Mouse (Mus musculus) midbrain, embryonic 10.5 days (tissue): ENCODE measurements around the gene Tbx19. TPM values are rescaled to one million over a fixed set of nuclear protein-coding genes. Genes with fewer than 3 reads are reported as not detected.

Experiments
- DNase-seq: peaks from one replicate; pipeline ENCODE4 v3.0.0-alpha.2; 2017; ENCODE audit warnings: low spot score
- H3K27ac ChIP-seq: fragments of 300-500 bp; sonication (generic); replicated peaks from 2 replicates; pipeline ENCODE4 v1.5.1; 2016; ENCODE audit warnings: mild to moderate bottlenecking
- H3K27me3 ChIP-seq: fragments of 300-500 bp; sonication (generic); 2 replicates; pipeline ENCODE4 v1.6.1; 2016; ENCODE audit warnings: low read depth, mild to moderate bottlenecking; ENCODE audit not compliant: poor library complexity, severe bottlenecking
- H3K36me3 ChIP-seq: fragments of 300-500 bp; sonication (generic); 2 replicates; pipeline ENCODE4 v1.6.1; 2016; ENCODE audit warnings: mild to moderate bottlenecking, moderate library complexity
- H3K4me1 ChIP-seq: fragments of 300-500 bp; sonication (generic); 2 replicates; pipeline ENCODE4 v1.6.1; 2016
- H3K4me3 ChIP-seq: fragments of 300-500 bp; sonication (generic); 2 replicates; pipeline ENCODE4 v1.5.1; 2016; ENCODE audit warnings: mild to moderate bottlenecking, moderate library complexity
- H3K9me3 ChIP-seq: fragments of 300-500 bp; sonication (generic); replicated peaks from 2 replicates; pipeline ENCODE4 v1.6.1; 2016; ENCODE audit warnings: mild to moderate bottlenecking
- WGBS: fragments of 180-500 bp; shearing (Covaris S2); methylation state at CpG from one replicate; pipeline ENCODE4 v1.1.7; 2016; 5-methylcytosine and 5-hydroxymethylcytosine counted together
- polyA plus RNA-seq: library from polyadenylated mRNA; unstranded; fragments of >200 nt; fragmentation: Nextera tagmentation; extraction: Ambion mirVana; gene quantifications from 2 replicates; pipeline ENCODE4 v1.2.1, GENCODE M21; 2016

The Tbx19 gene
- polyA plus RNA-seq, 1 experiment from 2014 or later: not detected

DNA sequence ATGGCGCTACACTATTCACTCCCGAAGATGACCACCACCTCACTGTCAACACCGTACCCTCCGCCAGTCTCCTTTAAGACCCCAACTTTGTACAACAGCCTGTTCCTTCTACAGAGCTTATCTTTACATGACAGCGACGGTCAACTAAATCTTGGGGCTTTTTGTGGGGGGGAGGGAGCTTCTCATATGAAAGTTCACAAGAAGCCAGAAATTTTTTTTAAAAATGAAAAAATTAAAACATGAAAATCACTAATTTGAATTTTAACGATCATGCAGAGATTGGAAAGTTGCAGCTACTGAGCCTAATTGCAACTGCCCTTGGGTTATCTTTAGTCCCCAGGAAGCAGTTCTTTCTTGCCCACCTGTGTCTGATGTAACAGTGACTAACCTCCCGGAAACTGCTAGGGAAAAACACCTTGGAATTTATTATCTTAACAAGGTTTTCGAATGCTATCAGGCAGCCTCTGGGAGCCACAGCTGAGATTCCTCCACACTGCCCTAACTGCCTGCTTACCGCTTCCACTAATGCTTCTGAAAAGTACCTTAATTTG is 32.2 kb upstream of the Tbx19 start:
- H3K4me3 ChIP-seq: no peak overlapping the region

DNA sequence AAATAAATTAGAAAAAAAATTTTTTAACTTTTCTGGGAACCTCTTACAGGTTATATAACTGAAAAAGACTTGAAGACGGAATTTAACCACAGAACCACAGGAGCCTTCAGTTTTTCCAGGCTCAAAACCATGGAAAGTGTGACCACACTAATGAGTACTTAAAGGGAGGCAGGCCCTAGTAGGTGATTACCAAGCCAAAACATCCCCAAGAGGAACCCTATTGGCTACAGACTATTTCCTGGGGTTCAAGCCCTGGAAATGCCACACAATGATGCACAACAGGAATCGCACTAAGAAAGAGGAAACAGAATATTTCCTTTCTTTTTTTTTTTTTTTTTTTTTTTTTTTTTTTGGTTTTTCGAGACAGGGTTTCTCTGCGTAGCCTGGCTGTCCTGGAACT is 31.5 kb upstream of the Tbx19 start:
- no peak overlapping the region for H3K4me3 ChIP-seq
- no peaks in the 10 kb centered on the region for H3K9me3 ChIP-seq
- H3K4me1 ChIP-seq: peaks cover 27% of the 10 kb centered on the region
- no peak for DNase-seq
- H3K27ac ChIP-seq: no peak overlapping the region
- WGBS: 81% methylated on average over 4 of the region's 4 CpGs
- H3K36me3 ChIP-seq: no peaks in the 10 kb centered on the region
- peaks cover 21% of the 10 kb centered on the region for H3K27me3 ChIP-seq

More for the DNA sequence above, 32.2 kb upstream of the Tbx19 start:
- peaks cover 21% of the 10 kb centered on the region for H3K27me3 ChIP-seq
- no peaks in the 10 kb centered on the region for H3K36me3 ChIP-seq
- no peak overlapping the region for H3K27ac ChIP-seq
- no peak for DNase-seq
- H3K4me1 ChIP-seq: peaks cover 21% of the 10 kb centered on the region
- WGBS: 82% methylated on average over 10 of the region's 10 CpGs
- H3K9me3 ChIP-seq: no peaks in the 10 kb centered on the region

DNA sequence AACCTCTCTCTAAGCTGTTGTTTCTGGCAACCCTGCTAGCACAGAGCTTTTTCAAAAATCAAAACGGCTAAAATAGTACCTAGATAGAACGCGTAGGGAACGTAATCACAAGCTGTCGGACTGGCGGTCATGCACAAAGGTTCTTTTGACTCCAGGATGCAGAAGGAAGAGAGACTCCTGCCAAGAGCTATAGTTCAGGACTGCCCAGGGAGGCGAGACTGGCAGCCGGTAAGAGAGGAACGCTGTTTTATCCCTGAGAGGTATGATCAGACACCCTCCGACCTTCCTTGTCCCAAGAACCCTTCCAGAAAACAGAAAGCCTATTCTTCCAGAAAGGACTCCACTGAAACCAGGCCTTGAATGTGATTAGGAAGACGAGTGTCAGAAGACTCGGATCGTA is 31.0 kb upstream of the Tbx19 start:
- H3K4me3 ChIP-seq: no peak overlapping the region
- H3K27me3 ChIP-seq: peaks cover 21% of the 10 kb centered on the region
- H3K36me3 ChIP-seq: no peaks in the 10 kb centered on the region
- no peak overlapping the region for H3K27ac ChIP-seq
- DNase-seq: no peak
- no peaks in the 10 kb centered on the region for H3K9me3 ChIP-seq
- H3K4me1 ChIP-seq: peaks cover 29% of the 10 kb centered on the region
- WGBS: 81% methylated on average over 13 of the region's 13 CpGs

DNA sequence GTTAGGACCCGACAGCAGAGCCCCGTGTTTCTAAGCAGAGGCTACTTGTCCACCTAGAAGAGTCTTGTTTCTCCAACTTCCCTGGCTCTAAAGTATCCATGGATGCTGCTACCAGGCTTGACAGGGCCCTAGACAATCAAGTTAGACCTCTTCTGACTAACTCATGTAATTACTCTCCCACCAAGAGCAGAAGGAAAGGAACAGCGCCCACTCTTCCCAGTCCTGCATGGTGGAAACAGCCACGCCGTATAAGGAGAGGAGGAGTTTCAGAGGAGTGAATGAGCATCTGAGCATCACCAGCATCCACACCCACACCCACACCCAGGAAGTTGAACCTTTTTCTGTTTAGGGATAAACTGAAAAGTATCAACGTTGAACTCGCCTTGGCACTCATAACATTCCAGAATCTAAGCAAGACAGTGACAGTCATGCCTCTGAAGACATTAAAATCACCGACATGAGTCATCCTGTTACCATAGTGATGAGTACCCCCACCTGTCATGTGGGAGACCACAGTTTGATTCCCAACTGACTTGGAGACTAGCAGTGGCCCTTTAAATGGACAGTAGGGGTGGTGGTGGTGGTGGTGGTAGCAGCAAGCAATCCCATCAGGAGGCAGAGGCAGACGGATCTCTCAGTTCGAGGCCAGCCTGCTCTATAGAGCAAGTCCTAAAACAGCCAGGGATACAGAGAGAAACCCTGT is 30.1 kb upstream of the Tbx19 start:
- peaks cover 29% of the 10 kb centered on the region for H3K4me1 ChIP-seq
- H3K36me3 ChIP-seq: no peaks in the 10 kb centered on the region
- peaks cover 21% of the 10 kb centered on the region for H3K27me3 ChIP-seq
- H3K9me3 ChIP-seq: no peaks in the 10 kb centered on the region
- 88% methylated on average over 10 of the region's 10 CpGs for WGBS
- no peak for DNase-seq
- no peak overlapping the region for H3K27ac ChIP-seq
- no peak overlapping the region for H3K4me3 ChIP-seq

DNA sequence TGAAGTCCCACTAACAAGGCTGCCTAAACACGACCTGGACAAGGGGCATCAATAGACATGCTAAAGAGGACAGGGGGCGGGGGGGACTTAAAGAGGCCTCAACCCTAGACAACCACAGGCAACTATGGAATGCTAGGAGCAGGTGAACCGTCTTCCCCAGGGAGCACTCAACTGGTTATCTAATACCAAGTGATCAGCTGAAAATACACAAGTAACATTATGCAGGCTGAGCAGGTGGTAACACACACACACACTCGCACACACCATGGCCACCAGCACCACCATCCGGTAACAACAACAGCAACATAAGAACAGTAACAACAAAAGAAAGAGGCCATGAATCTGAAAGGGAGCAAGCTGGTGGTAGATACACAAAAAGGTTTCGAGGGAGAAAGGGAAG is 29.5 kb upstream of the Tbx19 start:
- Histone ChIP-seq H3K9me3 (no peaks in the 10 kb centered on the region), H3K27me3 (peaks cover 16% of the 10 kb centered on the region), H3K36me3 (no peaks in the 10 kb centered on the region), H3K4me3 (no peak overlapping the region), H3K27ac (no peak overlapping the region), H3K4me1 (peaks cover 27% of the 10 kb centered on the region)
- WGBS: 76% methylated on average over 6 of the region's 6 CpGs
- DNase-seq: no peak

DNA sequence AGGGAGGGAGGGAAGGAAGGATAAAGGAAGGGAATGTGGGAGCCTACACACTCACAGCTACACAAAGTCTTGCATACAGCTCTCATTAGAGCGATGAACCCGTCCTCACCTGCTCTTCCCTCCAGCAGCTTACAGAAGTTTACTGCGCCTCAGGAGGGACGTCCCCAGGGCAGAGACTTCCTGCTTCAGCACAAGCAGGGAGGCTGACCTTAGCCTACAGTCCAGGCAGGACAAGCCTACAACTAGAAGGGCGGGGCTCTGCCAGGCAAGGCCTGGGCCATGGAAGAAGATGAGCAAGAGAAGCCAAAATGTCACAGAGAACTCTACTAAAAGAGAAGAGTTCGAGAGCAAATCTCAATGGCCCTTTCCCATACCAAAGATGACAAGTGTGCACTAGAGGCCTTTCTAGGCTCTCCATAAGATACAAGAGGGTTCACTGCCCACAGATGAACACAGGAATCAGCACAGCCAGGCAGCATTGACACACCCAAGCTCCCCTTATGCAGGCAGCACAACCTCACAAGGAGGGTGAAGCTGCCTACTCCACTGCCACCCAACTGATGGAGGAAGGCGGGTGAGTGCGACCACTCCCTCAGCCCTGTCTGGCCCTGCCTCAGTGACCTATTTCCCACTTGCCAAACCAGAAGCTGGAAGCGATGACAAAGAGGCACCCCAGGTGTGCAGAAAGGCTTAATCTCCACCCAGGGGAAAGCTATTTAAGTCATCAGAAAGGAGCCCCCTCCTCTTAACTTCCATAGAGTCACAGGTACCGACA is 28.4 kb upstream of the Tbx19 start:
- H3K27me3 ChIP-seq: peaks cover 7% of the 10 kb centered on the region; the same call in 1 of the 2 replicates
- 78% methylated on average over 10 of the region's 10 CpGs for WGBS
- H3K4me1 ChIP-seq: peaks cover 16% of the 10 kb centered on the region
- no peaks in the 10 kb centered on the region for H3K9me3 ChIP-seq
- H3K27ac ChIP-seq: no peak overlapping the region
- DNase-seq: no peak
- H3K4me3 ChIP-seq: no peak overlapping the region
- H3K36me3 ChIP-seq: no peaks in the 10 kb centered on the region

DNA sequence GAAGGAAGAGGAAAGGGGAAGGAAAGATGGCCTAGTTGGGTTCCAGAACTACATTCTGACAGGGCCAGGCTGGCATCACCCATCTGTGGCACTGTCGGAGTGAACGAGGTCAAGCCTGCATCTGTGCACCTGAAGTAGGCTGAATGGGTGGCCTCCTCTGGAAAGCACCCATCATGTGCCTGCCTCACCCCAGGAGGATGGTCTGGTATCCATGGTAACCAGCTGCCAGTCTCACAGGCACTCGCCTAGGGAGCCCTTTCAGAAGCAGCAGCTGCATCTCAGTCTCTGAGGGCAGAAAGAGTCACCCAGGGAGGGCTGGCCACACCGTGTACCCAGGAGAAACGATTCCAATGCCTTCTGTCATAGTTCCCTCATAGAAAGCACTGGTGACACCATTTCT is 26.8 kb upstream of the Tbx19 start:
- no peaks in the 10 kb centered on the region for H3K36me3 ChIP-seq
- H3K4me3 ChIP-seq: no peak overlapping the region
- H3K9me3 ChIP-seq: no peaks in the 10 kb centered on the region
- no peak overlapping the region for H3K27ac ChIP-seq
- H3K4me1 ChIP-seq: peaks cover 9% of the 10 kb centered on the region
- no peaks in the 10 kb centered on the region for H3K27me3 ChIP-seq
- WGBS: 59% methylated on average over 5 of the region's 5 CpGs
- DNase-seq: no peak

DNA sequence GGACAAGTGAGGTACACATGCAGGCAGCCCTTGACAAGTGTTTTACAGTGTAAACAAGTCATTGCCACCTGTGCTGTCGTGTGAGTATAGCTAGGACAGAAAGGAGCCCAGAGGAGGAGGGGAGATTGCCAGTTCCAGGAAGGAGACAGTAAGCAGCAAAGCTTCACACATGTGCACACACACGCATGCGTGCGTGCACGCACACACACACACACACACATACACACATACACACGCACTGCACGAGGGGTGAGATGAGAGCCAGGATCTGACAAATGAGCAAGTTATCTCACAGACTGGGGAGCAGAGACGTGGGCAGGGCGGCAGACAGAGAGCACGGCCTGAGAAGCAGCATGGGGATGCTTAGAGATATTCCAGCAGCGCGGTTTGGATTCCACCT is 25.9 kb upstream of the Tbx19 start:
- H3K27me3 ChIP-seq: no peaks in the 10 kb centered on the region
- no peak overlapping the region for H3K4me3 ChIP-seq
- H3K9me3 ChIP-seq: no peaks in the 10 kb centered on the region
- no peak overlapping the region; the same call in 1 of the 2 replicates for H3K27ac ChIP-seq
- peaks cover 9% of the 10 kb centered on the region for H3K4me1 ChIP-seq
- 78% methylated on average over 12 of the region's 12 CpGs for WGBS
- no peaks in the 10 kb centered on the region for H3K36me3 ChIP-seq
- no peak for DNase-seq

DNA sequence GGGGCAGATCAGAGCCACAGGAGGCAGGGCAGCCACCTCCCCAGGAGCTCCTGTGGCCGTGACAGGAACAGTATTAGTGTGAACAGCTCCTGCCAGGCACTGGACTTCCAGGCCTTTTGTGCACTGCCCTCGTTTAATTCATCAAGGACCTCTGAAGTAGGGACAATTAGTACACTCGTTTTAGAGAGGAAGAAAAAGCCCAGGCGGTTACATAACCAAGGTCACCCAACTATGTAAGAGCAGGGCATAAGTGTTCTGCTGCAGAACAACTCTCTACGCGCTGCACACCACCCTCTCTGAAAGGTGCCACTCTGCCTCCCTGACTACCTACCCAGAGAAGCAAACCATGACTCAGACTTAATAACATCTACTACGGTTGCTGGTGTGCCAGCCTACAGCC is 24.5 kb upstream of the Tbx19 start:
- no peak overlapping the region for H3K27ac ChIP-seq

DNA sequence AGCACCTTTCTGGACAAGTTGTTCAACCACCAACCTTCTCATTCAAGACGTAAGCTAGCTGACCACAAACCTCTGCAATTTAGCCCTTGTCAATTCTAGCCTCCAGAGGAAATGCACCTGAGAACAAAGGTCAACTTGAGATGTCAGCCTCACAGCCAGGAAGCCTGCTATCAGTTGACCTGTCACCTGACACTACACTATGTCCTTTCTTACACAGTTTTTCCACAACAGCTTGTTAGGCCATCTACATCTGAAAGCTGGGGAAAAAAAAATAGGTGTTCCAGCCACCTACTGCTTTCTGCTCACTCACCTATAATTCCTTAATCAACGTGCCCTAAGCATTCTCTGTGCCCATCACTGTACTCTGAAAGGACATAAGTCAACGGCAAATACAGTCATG is 23.6 kb upstream of the Tbx19 start:
- Histone ChIP-seq H3K4me1 (peaks cover 9% of the 10 kb centered on the region), H3K27ac (no peak overlapping the region), H3K4me3 (no peak overlapping the region), H3K27me3 (no peaks in the 10 kb centered on the region), H3K36me3 (no peaks in the 10 kb centered on the region), H3K9me3 (no peaks in the 10 kb centered on the region)
- DNase-seq: no peak
- WGBS: 92% methylated on average over 3 of the region's 3 CpGs

More for the DNA sequence above, 24.5 kb upstream of the Tbx19 start:
- H3K4me3 ChIP-seq: no peak overlapping the region
- DNase-seq: no peak
- H3K9me3 ChIP-seq: no peaks in the 10 kb centered on the region
- H3K36me3 ChIP-seq: no peaks in the 10 kb centered on the region
- WGBS: 68% methylated on average over 7 of the region's 7 CpGs
- H3K27me3 ChIP-seq: no peaks in the 10 kb centered on the region
- H3K4me1 ChIP-seq: peaks cover 9% of the 10 kb centered on the region

DNA sequence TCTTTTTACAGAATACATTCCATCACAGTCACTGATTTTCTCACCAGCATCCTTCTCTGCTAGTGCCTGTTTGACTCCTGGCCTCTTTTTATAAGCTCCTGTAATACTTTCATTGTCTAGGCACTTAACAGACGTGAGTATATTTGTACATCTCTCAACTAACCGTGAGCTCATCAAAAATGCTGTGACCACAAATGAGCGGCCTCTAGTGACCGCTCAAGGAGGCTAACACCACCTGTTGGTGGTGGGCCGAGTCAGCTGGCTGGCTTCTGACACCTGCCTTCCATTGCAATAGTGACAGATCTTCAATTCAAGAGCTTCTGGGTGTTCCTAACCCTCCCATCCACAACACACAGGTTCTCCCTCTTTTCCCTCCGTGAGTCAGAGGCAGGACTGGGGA is 22.8 kb upstream of the Tbx19 start:
- H3K4me3 ChIP-seq: no peak overlapping the region
- WGBS: 82% methylated on average over 6 of the region's 6 CpGs
- no peak for DNase-seq
- H3K27ac ChIP-seq: no peak overlapping the region
- no peaks in the 10 kb centered on the region for H3K27me3 ChIP-seq
- no peaks in the 10 kb centered on the region for H3K36me3 ChIP-seq
- no peaks in the 10 kb centered on the region for H3K9me3 ChIP-seq
- H3K4me1 ChIP-seq: peaks cover 9% of the 10 kb centered on the region

DNA sequence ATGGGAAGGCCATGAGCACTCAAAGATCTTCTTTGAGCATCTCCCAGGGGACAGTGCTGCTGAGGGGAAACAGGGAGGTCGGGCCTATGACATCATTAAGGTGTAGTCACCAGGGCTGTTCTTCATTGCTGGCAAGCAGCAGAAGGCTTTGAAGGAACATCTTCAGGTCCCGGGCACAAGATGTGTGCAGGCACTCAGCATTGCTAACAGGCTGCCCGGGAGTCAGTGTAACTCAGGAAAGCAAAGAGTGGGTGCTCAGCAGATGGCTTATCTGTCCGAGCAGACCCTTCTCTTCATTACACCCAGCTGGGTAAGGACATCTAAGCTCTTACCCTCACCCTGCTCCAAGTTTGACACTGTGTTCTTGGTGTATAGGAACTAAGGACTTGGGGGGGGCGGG is 18.7 kb upstream of the Tbx19 start:
- no peaks in the 10 kb centered on the region for H3K27me3 ChIP-seq
- 76% methylated on average over 5 of the region's 5 CpGs for WGBS
- H3K9me3 ChIP-seq: no peaks in the 10 kb centered on the region
- no peak overlapping the region for H3K4me3 ChIP-seq
- no peak for DNase-seq
- no peak overlapping the region for H3K27ac ChIP-seq
- no peaks in the 10 kb centered on the region for H3K4me1 ChIP-seq
- 0 out of 2 replicates have a peak, but pooled peaks cover 5% of the 10 kb centered on the region for H3K36me3 ChIP-seq

DNA sequence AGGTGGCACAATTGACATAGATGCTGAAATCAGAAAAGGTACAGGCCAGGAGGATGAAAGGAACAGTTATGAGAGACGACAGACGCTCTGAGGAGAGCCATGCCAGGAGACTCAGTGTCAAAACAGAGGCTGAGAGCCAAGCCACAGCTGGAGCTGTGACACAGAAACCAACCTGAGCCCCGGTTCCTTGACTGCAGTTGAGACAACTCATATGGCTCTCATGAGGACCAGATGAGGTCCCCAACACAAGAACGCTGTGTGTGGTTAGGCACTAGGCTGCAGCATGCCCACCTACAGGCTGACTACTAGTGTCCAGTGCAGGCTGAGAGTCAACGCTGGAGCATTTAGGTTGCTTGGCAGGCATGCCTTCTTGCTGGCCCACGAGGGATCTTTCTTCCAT is 17.5 kb upstream of the Tbx19 start:
- no peak for DNase-seq
- 0 out of 2 replicates have a peak, but pooled peaks cover 5% of the 10 kb centered on the region for H3K36me3 ChIP-seq
- H3K4me3 ChIP-seq: no peak overlapping the region
- no peaks in the 10 kb centered on the region for H3K4me1 ChIP-seq
- H3K9me3 ChIP-seq: no peaks in the 10 kb centered on the region
- H3K27ac ChIP-seq: no peak overlapping the region
- no peaks in the 10 kb centered on the region for H3K27me3 ChIP-seq
- WGBS: 89% methylated on average over 6 of the region's 6 CpGs
